Mouse (Mus musculus) adipocyte (in vitro differentiated cells): ENCODE measurements around the gene Olfr1382.
"Not testable (repeated sequence)": the region's sequence is repeated elsewhere in the genome, so short reads cannot be mapped to it uniquely, and the experiment has no call there.

Source experiments
- DNase-seq: peaks from one replicate; pipeline ENCODE4 v3.0.0-alpha.2; 2016; ENCODE audit warnings: low spot score

The Olfr1382 gene

DNA sequence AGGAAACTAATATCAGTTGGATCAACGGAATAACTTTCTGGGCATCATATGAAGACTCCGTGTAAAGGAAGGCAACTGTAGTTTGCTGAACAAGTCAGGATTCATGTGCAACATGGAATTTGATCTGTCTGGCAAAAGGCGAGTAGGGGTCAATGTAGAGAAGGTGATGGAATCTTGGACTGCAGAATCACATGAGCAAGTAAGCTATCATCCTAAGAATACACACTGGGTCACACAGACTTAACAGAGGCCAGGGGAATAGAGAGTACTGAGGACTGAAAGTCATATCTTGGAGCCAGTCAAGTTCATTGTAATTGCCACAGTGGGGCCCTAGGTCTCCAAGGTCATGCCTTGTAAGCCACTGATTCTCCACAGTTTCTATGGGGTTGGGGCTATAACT lies at the start of gene Olfr1382:
TSS of gene Olfr1382 (plus strand) at position 301 of the 400 bp plus-strand sequence.
- no peak for DNase-seq

GRCm38 (mm10) chr11:49485973-49486372 lies 42.1 kb upstream of the Olfr1382 start:
- DNase-seq, result no peak

GRCm38 (mm10) chr11:49488770-49489169 lies 39.3 kb upstream of the Olfr1382 start, which contains the start of gene Olfr1385:
TSS of gene Olfr1385 (plus strand) at chr11:49489070.
- DNase-seq, result not testable (repeated sequence)

DNA sequence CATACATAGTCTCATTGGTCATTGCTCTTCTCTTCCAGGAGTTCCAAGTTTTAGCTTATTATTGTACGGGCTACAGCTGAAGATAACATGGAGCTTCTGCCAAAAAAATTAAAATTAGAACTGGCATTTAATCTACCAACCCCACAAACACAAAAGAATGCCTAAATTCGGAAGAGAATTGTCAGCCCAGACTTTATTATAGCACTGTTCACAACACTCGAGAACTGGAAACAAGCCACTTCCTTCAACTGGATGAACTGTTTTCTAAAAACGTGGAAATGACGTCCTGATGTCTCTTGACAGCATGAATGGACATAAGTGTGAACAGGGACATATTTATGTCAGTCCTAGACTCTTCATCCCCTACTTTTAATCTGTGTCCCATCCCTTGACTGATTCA lies 10.0 kb upstream of the Olfr1382 start:
- no peak for DNase-seq

- DNase-seq, result no peak
These were observed 8.7 kb upstream of the Olfr1382 start, which contains the start of gene Olfr1383 for GRCm38 (mm10) chr11:49519348-49519747. TSS of gene Olfr1383 (plus strand) at chr11:49519648.

GRCm38 (mm10) chr11:49532761-49533160 lies 4.7 kb downstream of the Olfr1382 start:
- no peak for DNase-seq

DNA sequence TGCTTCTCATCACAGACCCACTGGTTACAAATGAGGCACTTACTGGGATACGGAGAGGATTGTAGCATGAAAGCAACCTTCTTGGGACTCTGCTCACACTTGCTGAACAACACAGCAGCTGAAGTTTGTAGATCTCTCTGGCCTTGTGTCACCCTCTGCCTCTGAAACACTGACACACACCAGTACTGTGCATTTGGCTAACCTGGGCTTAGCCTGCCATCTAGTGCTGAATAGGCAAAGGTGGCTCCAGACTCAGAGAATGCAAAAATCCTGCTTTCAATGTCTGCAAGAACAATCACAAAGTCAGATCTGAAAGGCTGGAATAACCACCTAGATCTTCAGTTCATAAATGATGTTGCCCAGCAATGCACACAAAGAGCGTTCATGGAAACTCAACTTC lies 8.6 kb downstream of the Olfr1382 start:
- not testable (repeated sequence) for DNase-seq

DNA sequence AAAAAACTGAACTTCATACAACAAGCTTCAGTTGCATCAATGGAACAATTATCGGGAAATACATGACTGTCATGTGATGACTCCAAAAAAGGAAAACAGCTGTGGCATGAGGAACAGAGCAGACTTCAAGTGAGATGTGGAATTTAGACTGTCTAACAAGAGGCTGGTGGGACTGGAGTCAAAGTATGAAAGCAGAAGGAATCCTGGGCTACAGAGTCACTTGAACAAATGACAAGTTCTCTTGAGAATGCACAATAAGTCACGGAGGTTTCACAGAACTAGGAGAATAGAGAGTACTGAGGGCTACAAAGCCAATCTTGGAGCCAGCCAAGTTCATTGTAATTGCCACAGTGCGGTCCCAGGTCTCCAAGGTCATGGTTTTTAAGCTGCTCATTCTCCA lies 15.1 kb downstream of the Olfr1382 start, which contains the start of gene Olfr1381:
TSS of gene Olfr1381 (plus strand) at position 301 of the 400 bp plus-strand sequence.
- not testable (repeated sequence) for DNase-seq

- DNase-seq, result not testable (repeated sequence)
These were observed 26.0 kb downstream of the Olfr1382 start for GRCm38 (mm10) chr11:49554033-49554432.

DNA sequence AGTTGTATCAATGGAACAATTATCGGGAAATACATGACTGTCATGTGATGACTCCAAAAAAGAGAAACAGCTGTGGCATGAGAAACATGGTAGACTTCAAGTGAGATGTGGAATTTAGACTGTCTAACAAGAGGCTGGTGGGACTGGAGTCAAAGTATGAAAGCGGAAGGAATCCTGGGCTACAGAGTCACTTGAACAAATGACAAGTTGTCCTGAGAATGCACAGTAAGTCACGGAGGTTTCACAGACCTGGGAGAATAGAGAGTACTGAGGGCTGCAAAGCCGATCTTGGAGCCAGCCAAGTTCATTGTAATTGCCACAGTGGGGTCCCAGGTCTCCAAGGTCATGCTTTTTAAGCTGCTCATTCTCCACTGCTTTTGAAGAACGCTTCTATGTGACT lies 28.5 kb downstream of the Olfr1382 start, which contains the start of gene Olfr1380:
TSS of gene Olfr1380 (plus strand) at position 301 of the 400 bp plus-strand sequence.
- DNase-seq, result not testable (repeated sequence)

DNA sequence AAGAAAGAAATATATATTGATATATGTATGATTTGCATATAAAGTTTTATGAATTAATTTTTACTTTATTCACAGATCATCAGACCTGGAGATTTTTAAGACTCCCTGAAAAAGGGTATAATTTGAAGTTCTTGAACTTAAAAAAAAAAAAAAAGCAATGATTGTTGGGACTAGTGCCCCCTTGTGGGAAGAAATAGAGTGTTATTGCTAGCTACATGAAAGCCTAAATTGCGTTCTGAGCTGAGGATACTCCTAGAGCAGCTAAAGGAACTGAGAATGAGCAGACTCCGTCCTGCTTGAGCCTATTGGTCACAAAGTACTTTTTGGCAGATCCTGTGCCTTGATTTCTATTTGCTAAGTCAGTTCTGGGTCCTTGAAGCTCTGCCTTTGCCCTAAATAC lies 47.0 kb downstream of the Olfr1382 start:
- DNase-seq, result peak; percentile 2

DNA sequence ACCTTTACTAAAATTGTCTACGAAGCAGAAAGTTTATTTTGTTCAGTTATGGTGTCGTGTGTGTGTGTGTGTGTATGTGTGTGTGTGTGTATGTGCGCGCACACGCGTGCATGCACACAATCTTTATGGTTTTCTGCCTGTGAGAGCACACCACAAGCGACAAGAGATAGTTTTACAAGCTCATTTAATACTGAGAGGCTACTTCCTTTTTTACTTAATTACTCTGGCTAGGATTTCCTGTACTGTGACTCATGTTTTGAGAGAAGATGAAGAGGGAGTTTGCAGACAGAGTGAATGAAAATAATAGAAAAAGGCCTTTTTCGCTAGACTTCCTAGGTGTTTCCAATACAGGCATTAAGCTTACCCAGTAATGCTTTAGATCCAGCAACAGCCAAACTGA lies 52.4 kb downstream of the Olfr1382 start:
- DNase-seq, result not testable (repeated sequence)
